Mouse (Mus musculus) midbrain, embryonic 10.5 days (tissue): ENCODE results near the gene Ehmt1. TPM values are rescaled to one million over a fixed set of nuclear protein-coding genes. Genes with fewer than 3 reads are reported as not detected.
A peak's percentile ranks its signal among the peaks of the same experiment; 100 is the strongest.

ENCODE experiments used
- DNase-seq: peaks from one replicate; pipeline ENCODE4 v3.0.0-alpha.2; 2017; ENCODE audit warnings: low spot score
- H3K27ac ChIP-seq: fragments of 300-500 bp; sonication (generic); replicated peaks from 2 replicates; pipeline ENCODE4 v1.5.1; 2016; ENCODE audit warnings: mild to moderate bottlenecking
- H3K27me3 ChIP-seq: fragments of 300-500 bp; sonication (generic); 2 replicates; pipeline ENCODE4 v1.6.1; 2016; ENCODE audit warnings: low read depth, mild to moderate bottlenecking; ENCODE audit not compliant: poor library complexity, severe bottlenecking
- H3K36me3 ChIP-seq: fragments of 300-500 bp; sonication (generic); 2 replicates; pipeline ENCODE4 v1.6.1; 2016; ENCODE audit warnings: mild to moderate bottlenecking, moderate library complexity
- H3K4me1 ChIP-seq: fragments of 300-500 bp; sonication (generic); 2 replicates; pipeline ENCODE4 v1.6.1; 2016
- H3K4me3 ChIP-seq: fragments of 300-500 bp; sonication (generic); 2 replicates; pipeline ENCODE4 v1.5.1; 2016; ENCODE audit warnings: mild to moderate bottlenecking, moderate library complexity
- H3K9me3 ChIP-seq: fragments of 300-500 bp; sonication (generic); replicated peaks from 2 replicates; pipeline ENCODE4 v1.6.1; 2016; ENCODE audit warnings: mild to moderate bottlenecking
- WGBS: fragments of 180-500 bp; shearing (Covaris S2); methylation state at CpG from one replicate; pipeline ENCODE4 v1.1.7; 2016; 5-methylcytosine and 5-hydroxymethylcytosine counted together
- microRNA-seq: library from miRNA; unstranded; fragments of <30 nt; microRNA quantifications from one replicate; pipeline ENCODE4, GENCODE M21; 2017
- polyA plus RNA-seq: library from polyadenylated mRNA; unstranded; fragments of >200 nt; fragmentation: Nextera tagmentation; extraction: Ambion mirVana; gene quantifications from 2 replicates; pipeline ENCODE4 v1.2.1, GENCODE M21; 2016

The Ehmt1 gene
- polyA plus RNA-seq, 1 experiment from 2014 or later: 137 TPM

DNA sequence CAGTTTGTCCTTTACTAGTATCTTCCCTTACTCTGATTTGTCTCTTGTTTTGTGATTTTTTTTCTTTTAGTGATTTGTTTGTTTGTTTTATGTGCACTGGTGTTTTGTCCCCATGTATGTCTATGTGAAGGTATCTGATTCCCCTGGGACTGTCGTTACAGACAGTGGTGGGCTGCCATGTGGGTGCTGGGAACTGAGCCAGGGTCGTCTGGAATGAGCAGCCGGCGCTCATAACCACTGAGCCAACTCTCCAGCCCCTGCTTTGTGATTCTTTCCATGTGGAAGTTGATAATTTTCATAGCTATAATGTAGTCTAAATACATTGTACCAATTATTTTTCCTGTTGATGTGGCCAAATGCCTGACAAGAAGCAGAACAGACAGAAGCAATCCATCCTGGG, 148.6 kb downstream of the Ehmt1 start:
- no peak overlapping the region for H3K27ac ChIP-seq
- H3K27me3 ChIP-seq: no peaks in the 10 kb centered on the region
- no peaks in the 10 kb centered on the region for H3K9me3 ChIP-seq
- no peak for DNase-seq
- H3K36me3 ChIP-seq: no peaks in the 10 kb centered on the region
- no peak overlapping the region for H3K4me3 ChIP-seq
- peaks cover 10% of the 10 kb centered on the region for H3K4me1 ChIP-seq
- WGBS: 88% methylated on average over 4 of the region's 4 CpGs

DNA sequence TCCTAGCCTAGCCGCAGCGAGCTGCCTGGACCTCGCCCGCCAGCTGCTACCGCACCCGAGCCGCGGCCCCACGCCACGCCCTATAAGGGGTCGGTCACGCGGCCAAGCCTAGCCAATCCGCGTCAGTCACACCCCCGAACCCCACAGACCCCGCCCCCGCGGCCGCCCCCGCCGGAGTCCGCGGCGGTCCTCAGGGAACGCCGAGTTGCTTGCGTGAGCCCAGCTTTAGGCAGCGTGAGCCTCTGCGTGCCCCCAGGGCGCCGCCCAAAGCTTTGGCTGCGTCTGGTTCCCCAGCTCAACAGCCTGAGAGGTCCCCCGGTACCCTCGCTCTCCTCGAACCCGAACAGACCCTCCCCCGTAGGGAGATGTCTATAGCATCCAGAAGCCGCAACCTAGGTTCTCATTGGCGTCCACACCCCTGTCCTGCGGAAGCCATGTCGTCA, 156.3 kb downstream of the Ehmt1 start, which contains the start of gene Cacna1b:
Gene Cacna1b (minus strand): TSS at position 38 of the 443 bp plus-strand sequence.
- under 1% methylated on average over 42 of the region's 42 CpGs for WGBS
- Histone ChIP-seq H3K27me3 (peaks cover 36% of the 10 kb centered on the region), H3K36me3 (no peaks in the 10 kb centered on the region), H3K27ac (peak within 1 kb of the TSS; percentile 80), H3K4me3 (peak within 1 kb of the TSS; percentile 82), H3K4me1 (peaks cover 20% of the 10 kb centered on the region), H3K9me3 (no peaks in the 10 kb centered on the region)
- DNase-seq: peak; percentile 86

DNA sequence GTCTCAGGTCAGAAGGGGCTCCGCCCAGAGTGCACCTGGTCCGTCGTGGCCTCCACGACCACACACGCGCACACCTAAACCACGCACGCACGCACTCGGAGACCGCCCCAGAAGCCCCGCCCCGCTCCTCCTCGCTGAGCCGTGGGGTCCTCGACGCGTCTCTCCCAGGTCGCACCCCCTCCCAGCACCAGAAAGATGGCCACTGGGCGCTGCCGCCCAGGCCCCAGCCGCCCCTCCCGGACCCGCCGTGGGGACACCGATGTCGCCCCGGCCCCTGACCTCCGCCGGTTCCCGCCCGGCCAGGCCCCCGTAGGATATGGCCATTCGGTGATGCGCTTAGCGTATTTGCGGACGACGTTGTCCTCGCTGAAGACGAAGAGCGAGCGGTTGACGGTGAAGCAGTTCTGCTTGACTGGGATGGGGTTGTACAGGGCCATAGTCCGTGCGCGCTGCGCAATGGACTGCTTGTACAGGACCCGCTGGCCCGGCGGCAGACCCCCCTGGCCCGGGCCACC, 156.9 kb downstream of the Ehmt1 start:
- Histone ChIP-seq H3K27ac (peak overlapping the region; percentile 80), H3K4me1 (peaks cover 20% of the 10 kb centered on the region), H3K36me3 (no peaks in the 10 kb centered on the region), H3K9me3 (no peaks in the 10 kb centered on the region), H3K4me3 (peak overlapping the region; percentile 82), H3K27me3 (peaks cover 36% of the 10 kb centered on the region)
- under 1% methylated on average over 52 of the region's 52 CpGs for WGBS
- DNase-seq: peak; percentile 51

DNA sequence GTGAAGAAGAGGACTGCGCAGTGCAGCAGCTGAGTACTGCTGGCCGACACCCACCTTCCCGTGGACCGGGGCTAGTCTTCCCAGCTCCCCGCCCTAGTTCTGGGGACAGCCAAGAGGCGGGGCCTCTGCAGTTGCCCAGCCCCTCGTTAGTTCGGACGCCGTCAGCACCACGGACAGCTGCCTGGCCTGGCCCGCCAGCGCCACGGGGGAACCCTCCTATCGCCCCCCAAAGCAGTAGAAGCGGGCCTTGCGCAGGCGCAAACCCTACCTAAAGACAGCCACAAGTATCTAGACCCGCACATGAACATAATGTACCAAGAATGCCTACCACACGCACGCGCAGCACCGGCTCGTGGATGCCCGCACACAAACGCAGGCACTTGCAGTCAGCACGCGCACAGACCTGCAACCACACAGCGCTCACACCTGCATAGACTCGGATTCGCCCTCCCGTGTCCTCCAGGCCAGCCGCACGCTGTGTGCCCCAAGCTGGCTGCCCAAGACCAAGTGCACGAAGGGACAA, 157.4 kb downstream of the Ehmt1 start:
- under 1% methylated on average over 35 of the region's 35 CpGs for WGBS
- DNase-seq: peak; percentile 80
- H3K9me3 ChIP-seq: no peaks in the 10 kb centered on the region
- H3K36me3 ChIP-seq: no peaks in the 10 kb centered on the region
- H3K4me1 ChIP-seq: peaks cover 20% of the 10 kb centered on the region
- no peak overlapping the region for H3K27ac ChIP-seq
- peaks cover 36% of the 10 kb centered on the region for H3K27me3 ChIP-seq
- H3K4me3 ChIP-seq: peak overlapping the region; percentile 82

DNA sequence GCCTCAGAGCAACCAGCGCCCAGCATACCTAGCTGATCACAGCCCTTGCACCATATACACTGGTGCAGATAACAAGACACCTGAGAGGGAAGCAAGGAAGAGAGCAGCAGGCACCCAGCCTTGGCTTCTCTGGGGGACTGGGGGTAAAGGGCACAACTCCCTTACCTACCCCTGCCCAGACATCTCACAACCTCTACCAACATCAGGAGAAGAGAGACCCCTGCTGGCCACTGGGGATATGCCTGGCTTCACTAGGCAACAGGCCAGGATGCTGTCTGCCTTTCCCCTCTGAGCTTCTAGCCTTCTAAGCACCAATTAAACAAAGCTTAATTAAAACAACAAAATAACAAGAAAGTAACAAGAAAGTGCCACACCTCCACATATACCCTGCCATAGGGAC, 164.1 kb downstream of the Ehmt1 start:
- no peak overlapping the region for H3K4me3 ChIP-seq
- DNase-seq: peak; percentile 59
- WGBS: 100% methylated on average over 1 of the region's 1 CpGs
- H3K9me3 ChIP-seq: no peaks in the 10 kb centered on the region
- no peak overlapping the region for H3K27ac ChIP-seq
- H3K36me3 ChIP-seq: no peaks in the 10 kb centered on the region
- no peaks in the 10 kb centered on the region for H3K4me1 ChIP-seq
- no peaks in the 10 kb centered on the region for H3K27me3 ChIP-seq

DNA sequence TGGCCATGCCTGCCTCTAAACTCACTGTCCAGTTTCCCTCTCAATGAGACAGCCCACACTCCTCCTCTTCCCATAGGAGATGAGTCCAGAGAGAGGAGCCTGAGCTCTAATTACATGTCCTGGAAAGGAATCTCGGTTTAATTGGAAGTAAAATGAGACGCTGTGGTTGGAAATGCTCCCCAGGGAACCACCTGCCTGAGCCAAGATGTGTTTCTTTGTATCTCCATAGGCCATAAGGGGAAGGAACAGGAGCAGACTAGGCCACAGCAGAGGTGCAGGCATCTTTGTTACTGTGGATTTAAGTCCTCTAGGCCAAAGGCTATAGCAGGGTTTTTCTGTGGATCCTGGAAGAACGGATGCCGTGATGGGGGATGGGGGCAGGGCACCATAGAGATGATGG, 166.8 kb downstream of the Ehmt1 start:
- no peaks in the 10 kb centered on the region for H3K4me1 ChIP-seq
- no peaks in the 10 kb centered on the region for H3K9me3 ChIP-seq
- H3K27ac ChIP-seq: no peak overlapping the region
- WGBS: 79% methylated on average over 4 of the region's 4 CpGs
- H3K27me3 ChIP-seq: no peaks in the 10 kb centered on the region
- no peaks in the 10 kb centered on the region for H3K36me3 ChIP-seq
- DNase-seq: no peak
- no peak overlapping the region for H3K4me3 ChIP-seq

DNA sequence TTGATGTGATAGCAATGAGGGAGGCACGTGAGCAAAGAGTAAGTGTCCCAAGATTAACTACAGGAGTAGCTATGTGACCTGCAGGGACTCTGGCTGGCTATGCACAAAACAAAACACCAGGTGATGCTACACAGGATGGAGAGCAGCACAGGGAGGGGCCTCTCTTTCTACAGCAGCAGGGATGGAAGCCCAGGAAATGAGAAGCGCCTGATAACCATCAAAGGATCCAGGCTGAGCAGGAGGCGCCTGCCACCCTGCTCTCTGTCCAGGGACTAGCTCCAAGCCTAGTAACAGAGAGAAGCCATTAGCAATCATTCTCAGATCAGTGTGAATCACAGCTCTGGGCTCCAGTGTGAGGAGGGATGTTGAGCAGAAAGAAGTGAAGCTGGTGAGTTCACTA, 169.4 kb downstream of the Ehmt1 start:
- Histone ChIP-seq H3K9me3 (no peaks in the 10 kb centered on the region), H3K27ac (no peak overlapping the region), H3K4me1 (no peaks in the 10 kb centered on the region), H3K36me3 (no peaks in the 10 kb centered on the region), H3K4me3 (no peak overlapping the region), H3K27me3 (no peaks in the 10 kb centered on the region)
- WGBS: 80% methylated on average over 3 of the region's 3 CpGs
- no peak for DNase-seq

DNA sequence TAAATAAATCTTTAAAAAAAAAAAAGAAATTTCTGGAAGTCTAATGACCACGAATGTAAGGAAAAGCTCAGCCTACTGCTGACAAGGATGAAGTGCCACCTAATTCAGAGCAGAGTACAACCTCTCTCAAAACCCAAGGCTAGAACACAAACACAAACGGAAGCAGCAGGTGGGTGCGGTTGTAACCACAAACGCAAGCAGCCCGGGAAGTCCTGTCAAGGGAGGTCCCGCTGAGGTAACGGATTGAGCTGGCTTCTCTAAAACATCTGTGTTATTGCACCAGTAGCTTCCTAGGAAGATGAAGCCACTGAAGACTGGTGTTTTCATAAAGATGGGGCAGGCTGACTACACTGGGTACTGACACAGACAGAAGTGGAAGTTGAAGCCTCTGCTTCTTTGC, 171.5 kb downstream of the Ehmt1 start:
- no peaks in the 10 kb centered on the region for H3K4me1 ChIP-seq
- no peak for DNase-seq
- no peaks in the 10 kb centered on the region for H3K36me3 ChIP-seq
- no peak overlapping the region for H3K4me3 ChIP-seq
- H3K27me3 ChIP-seq: no peaks in the 10 kb centered on the region
- WGBS: 83% methylated on average over 7 of the region's 7 CpGs
- H3K27ac ChIP-seq: no peak overlapping the region
- no peaks in the 10 kb centered on the region for H3K9me3 ChIP-seq

Small RNAs within 50 kb of the gene (microRNA-seq; reads per million reads assigned to microRNA genes)
- gene Gm22875: not detected

Other genes with a start within 250 kb of the Ehmt1 start
- gene Cacna1b, start 156.5 kb downstream of the Ehmt1 start, polyA plus RNA-seq: 1.6 and 2.5 TPM in 2 replicates
- gene Arrdc1, start 15.6 kb upstream of the Ehmt1 start, polyA plus RNA-seq: 16.0 and 16.2 TPM in 2 replicates
- gene Zmynd19, start 30.2 kb upstream of the Ehmt1 start, polyA plus RNA-seq: 22.8 and 23.2 TPM in 2 replicates
- 33.9 and 36.3 TPM in 2 replicates for gene Dph7, start 42.8 kb upstream of the Ehmt1 start, polyA plus RNA-seq
- gene Mrpl41, start 55.5 kb upstream of the Ehmt1 start, polyA plus RNA-seq: 139 and 143 TPM in 2 replicates
- gene Pnpla7, start 56.4 kb upstream of the Ehmt1 start, polyA plus RNA-seq: 5.0 and 5.3 TPM in 2 replicates
- 66.4 and 84.9 TPM in 2 replicates for gene Nsmf, start 134.7 kb upstream of the Ehmt1 start, polyA plus RNA-seq
- gene Entpd8, start 160.7 kb upstream of the Ehmt1 start, polyA plus RNA-seq: not detected in 2 replicates
- gene Noxa1, start 175.5 kb upstream of the Ehmt1 start, polyA plus RNA-seq: 0.09 TPM in 1 of 2 replicates, not detected in the other